Mouse (Mus musculus): Measurements from ENCODE around the gene Gm10184.
"Not testable (repeated sequence)": the region's sequence is repeated elsewhere in the genome, so short reads cannot be mapped to it uniquely, and the experiment has no call there.

Gene Gm10184

DNA sequence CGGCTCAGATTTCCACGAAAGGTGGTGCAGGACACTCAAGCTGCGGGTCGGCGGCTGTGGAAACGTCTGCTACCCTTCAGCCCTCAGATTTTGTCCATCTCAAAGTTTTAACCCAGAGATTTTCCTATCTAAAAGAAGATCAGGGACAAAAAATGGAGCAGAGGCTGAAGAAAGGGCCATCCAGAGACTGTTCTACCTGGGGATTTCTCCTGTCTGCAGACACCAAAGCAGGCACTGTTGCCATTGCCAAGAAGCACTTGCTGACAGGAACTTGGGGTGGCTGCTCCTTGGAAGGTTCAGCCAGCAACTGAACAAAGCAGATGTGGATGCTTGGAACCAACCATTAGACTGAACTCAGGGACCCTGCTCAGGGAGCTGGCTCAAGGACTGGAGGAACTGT, at the start of gene Gm10184:
TSS of gene Gm10184 (minus strand) at position 101 of the 400 bp plus-strand sequence.
- DNase-seq (ENCODE audit: low spot score) = no peak

DNA sequence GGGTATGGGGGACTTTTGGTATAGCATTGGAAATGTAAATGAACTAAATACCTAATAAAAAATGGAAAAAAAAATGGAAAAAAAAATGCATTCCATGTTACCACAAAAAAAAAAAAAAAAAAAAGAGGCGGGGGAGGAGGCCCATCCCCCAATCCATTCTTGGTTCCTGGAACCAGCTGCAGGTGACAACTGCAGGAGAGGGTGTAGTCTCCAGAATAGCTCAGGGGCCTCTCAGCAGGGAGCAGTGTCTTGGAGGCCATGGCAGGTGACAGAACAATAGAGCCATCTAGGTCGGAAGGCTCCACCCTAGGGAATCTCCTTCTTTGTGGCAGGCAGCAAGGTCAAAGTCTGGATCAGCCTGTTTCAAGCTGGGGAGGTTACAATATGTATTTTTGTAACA, 23.7 kb upstream of the Gm10184 start:
- DNase-seq (ENCODE audit: low spot score) = no peak

GRCm38 (mm10) chr17:89907686-89908085, 2.6 kb downstream of the Gm10184 start:
- DNase-seq (ENCODE audit: low spot score) = no peak

DNA sequence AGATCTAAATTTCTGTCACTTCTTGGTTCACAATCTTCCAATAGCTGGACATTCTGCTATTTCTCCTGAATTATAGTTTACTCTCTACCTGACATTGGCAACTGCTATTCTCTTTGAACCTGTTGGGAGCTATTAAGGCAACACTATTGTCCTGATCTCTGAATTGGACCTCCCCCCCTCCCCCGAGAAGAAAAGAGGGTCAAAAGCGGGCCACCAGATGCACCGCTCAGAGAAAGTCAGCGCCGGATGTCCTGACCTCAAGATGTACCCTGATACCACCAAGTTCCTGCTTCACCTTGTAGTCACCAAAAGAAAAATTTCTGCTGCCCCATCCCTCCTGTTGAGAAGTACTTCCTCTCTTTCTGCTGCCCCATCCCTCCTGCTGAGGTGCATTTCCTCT, 5.5 kb downstream of the Gm10184 start:
- DNase-seq (ENCODE audit: low spot score) = not testable (repeated sequence)

GRCm38 (mm10) chr17:89902767-89903166, 7.5 kb downstream of the Gm10184 start:
- no peak for DNase-seq (ENCODE audit: low spot score)

- no peak for DNase-seq (ENCODE audit: low spot score)
These were observed 9.6 kb downstream of the Gm10184 start for GRCm38 (mm10) chr17:89900610-89901009.

DNA sequence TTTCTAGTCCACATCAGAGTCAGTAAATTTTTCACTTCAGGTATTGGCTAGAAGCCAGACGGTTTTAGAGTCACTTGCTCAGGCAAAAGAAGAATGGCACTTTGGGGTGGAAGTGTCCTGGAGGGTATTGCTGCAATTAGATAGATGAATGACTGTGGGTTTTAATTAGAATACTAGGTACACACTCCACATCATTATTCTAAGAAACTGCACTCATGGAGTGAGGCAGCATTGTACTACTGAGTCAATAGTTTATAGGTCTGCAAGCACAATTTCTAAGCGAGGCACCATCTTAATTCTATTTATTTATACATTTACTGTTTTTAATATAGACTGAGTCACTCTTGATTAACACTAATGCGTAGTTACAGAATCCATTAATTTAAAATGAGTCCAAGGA, 10.4 kb downstream of the Gm10184 start:
- DNase-seq (ENCODE audit: low spot score) = no peak

GRCm38 (mm10) chr17:89864996-89865395, 45.3 kb downstream of the Gm10184 start:
- no peak for DNase-seq (ENCODE audit: low spot score)

Measured in layer of hippocampus, adult 9-10 months (tissue).